Mouse (Mus musculus) layer of hippocampus, postnatal 10 days (tissue): ENCODE results near the gene Hist1h2ac. TPM values are rescaled to one million over a fixed set of nuclear protein-coding genes. Genes with fewer than 3 reads are reported as not detected.

ENCODE experiments used
- DNase-seq, 2 experiments: peaks; one replicate each; pipeline ENCODE4 v3.0.0; 2021; ENCODE audit warnings: low spot score in 2 of 2
- microRNA-seq, 2 experiments: library from miRNA; unstranded; fragments of <30 nt; microRNA quantifications; one replicate each; pipeline ENCODE4 v1.2.0; 2021
- total RNA-seq, 2 experiments: library from RNA; stranded (reverse); gene quantifications; 2 replicates each; pipeline ENCODE4 v1.2.3; 2021

Hist1h2ac gene
- total RNA-seq, 2 experiments from 2014 or later: 2.6 to 3.3 TPM

DNA sequence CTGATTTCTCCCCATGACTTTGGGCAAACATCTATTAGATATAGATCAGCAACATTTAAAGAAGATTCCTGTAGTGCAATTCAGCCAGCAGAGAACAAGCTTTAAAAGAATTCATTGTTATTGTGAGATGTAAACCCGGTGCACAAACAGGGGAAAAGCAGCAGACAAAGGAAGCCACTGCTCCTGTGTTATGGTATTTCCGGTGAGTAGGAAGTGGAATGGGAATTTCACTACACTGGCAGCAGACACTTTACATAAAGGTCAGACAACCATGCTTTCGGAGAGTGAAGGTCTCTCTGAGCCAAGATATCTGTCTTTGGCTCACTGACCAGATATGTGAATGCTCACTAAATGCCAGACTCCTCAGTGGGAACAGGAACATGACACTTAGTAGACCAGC is 21.2 kb downstream of the Hist1h2ac start:
- no peak for DNase-seq

DNA sequence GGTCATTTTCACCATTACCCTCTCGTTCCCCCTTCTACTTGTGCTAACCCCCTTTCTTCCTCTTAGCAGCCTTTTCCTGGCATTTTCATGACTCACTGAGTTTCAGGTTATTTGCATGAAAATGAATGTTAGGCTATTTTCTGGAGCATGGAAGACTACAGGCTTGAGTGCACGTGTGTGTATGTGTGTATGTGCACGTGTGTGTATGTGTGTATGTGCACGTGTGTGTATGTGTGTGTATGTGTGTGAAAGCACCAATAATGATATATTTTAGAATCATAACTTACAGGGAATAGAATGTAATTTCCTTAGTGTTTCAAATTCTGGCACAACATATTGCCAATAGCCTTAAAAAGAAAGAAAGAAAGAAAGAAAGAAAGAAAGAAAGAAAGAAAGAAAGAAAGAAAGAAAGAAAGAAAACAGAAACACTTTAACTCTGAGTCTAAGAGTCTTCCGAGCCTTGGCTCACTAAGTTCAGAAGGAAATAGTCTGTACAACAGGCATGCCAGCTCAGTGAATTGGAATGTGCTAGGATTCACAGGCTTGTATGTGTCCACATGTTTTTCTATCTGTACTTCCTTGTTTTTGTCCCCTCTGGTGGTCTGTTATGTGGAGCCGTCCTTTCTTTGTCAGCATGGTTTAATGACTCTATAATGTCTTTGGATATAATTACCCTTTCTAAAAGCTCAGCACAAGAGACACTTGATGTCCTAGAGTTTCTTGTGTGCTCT is 23.9 kb downstream of the Hist1h2ac start:
- DNase-seq: no peak

Small RNAs within 50 kb of the gene (microRNA-seq; reads per million reads assigned to microRNA genes)
- gene Gm44350: 0 to 0.67 reads per million in 2 experiments

Other genes with a start within 250 kb of the Hist1h2ac start
- gene Btn1a1, start 218.0 kb downstream of the Hist1h2ac start, total RNA-seq: not detected
- under 1 TPM; 0.53 to 0.58 TPM for gene Btn2a2, start 195.1 kb downstream of the Hist1h2ac start, total RNA-seq
- 100 to 1,000 TPM; 280 to 315 TPM for gene Hist1h4h, start 152.9 kb downstream of the Hist1h2ac start, total RNA-seq
- gene Hist1h2af, start 150.0 kb downstream of the Hist1h2ac start, total RNA-seq: 10 to 100 TPM; 45.7 to 51.3 TPM
- 10 to 100 TPM; 19.1 to 19.9 TPM for gene Hist1h3g, start 148.5 kb downstream of the Hist1h2ac start, total RNA-seq
- gene Hist1h2bh, start 140.6 kb downstream of the Hist1h2ac start, total RNA-seq: 1 to 10 TPM; 5.1 TPM
- 10 to 100 TPM; 28.3 to 32.7 TPM for gene Hist1h3f, start 139.9 kb downstream of the Hist1h2ac start, total RNA-seq
- gene Hist1h4f, start 132.3 kb downstream of the Hist1h2ac start, total RNA-seq: 100 to 1,000 TPM; 140 to 182 TPM
- 1 to 10 TPM; 6.4 to 6.6 TPM for gene Hist1h1d, start 130.7 kb downstream of the Hist1h2ac start, total RNA-seq
- 10 to 100 TPM; 77.0 to 85.3 TPM for gene Hist1h3e, start 121.6 kb downstream of the Hist1h2ac start, total RNA-seq
- 10 to 100 TPM; 13.0 to 14.0 TPM for gene Hist1h2ae, start 112.7 kb downstream of the Hist1h2ac start, total RNA-seq
- gene Hist1h2bg, start 112.6 kb downstream of the Hist1h2ac start, total RNA-seq: 100 to 1,000 TPM; 105 to 126 TPM
- gene Hist1h2bf, start 109.8 kb downstream of the Hist1h2ac start, total RNA-seq: 10 to 100 TPM; 44.2 to 62.6 TPM
- 1 to 10 TPM; 5.3 to 5.6 TPM for gene Hist1h2ad, start 109.6 kb downstream of the Hist1h2ac start, total RNA-seq
- gene Hist1h3d, start 108.2 kb downstream of the Hist1h2ac start, total RNA-seq: 10 to 100 TPM; 13.0 to 15.0 TPM
- 100 to 1,000 TPM; 147 to 163 TPM for gene Hist1h4d, start 102.3 kb downstream of the Hist1h2ac start, total RNA-seq
- 1 to 10 TPM; 6.7 to 8.4 TPM for gene Hist1h2be, start 62.8 kb downstream of the Hist1h2ac start, total RNA-seq
- gene Hist1h1e, start 61.4 kb downstream of the Hist1h2ac start, total RNA-seq: 10 to 100 TPM; 69.3 to 81.5 TPM
- 10 to 100 TPM; 27.9 to 28.0 TPM for gene Hist1h2bc, start 251 bp upstream of the Hist1h2ac start, total RNA-seq
- gene Hist1h1t, start 11.9 kb upstream of the Hist1h2ac start, total RNA-seq: not detected
- gene Hist1h4c, start 14.5 kb upstream of the Hist1h2ac start, total RNA-seq: 100 to 1,000 TPM; 102 to 111 TPM
- gene Hfe, start 26.9 kb upstream of the Hist1h2ac start, total RNA-seq: 1 to 10 TPM; 3.4 to 5.9 TPM
- gene Hist1h1c, start 54.9 kb upstream of the Hist1h2ac start, total RNA-seq: 100 to 1,000 TPM in 1 of 2 experiments, 10 to 100 TPM in 1; 87.1 to 106 TPM
- gene Hist1h3c, start 61.7 kb upstream of the Hist1h2ac start, total RNA-seq: 10 to 100 TPM; 23.5 to 26.8 TPM
- 10 to 100 TPM; 38.1 to 45.9 TPM for gene Hist1h2bb, start 62.8 kb upstream of the Hist1h2ac start, total RNA-seq
- 10 to 100 TPM; 65.7 to 68.4 TPM for gene Hist1h2ab, start 67.2 kb upstream of the Hist1h2ac start, total RNA-seq
- gene Hist1h3b, start 68.3 kb upstream of the Hist1h2ac start, total RNA-seq: 10 to 100 TPM; 67.7 to 73.1 TPM
- 10 to 100 TPM; 80.9 to 84.6 TPM for gene Hist1h4b, start 73.1 kb upstream of the Hist1h2ac start, total RNA-seq
- gene Hist1h4a, start 77.3 kb upstream of the Hist1h2ac start, total RNA-seq: 10 to 100 TPM; 71.9 to 72.7 TPM
- 10 to 100 TPM; 68.7 to 70.1 TPM for gene Hist1h3a, start 78.4 kb upstream of the Hist1h2ac start, total RNA-seq
- 10 to 100 TPM; 47.3 to 51.5 TPM for gene Hist1h1a, start 79.7 kb upstream of the Hist1h2ac start, total RNA-seq
- not detected for gene Trim38, start 86.0 kb upstream of the Hist1h2ac start, total RNA-seq
- gene Slc17a2, start 123.0 kb upstream of the Hist1h2ac start, total RNA-seq: not detected
- gene Slc17a3, start 155.5 kb upstream of the Hist1h2ac start, total RNA-seq: not detected
- gene Slc17a1, start 183.8 kb upstream of the Hist1h2ac start, total RNA-seq: not detected
- not detected for gene Slc17a4, start 231.1 kb upstream of the Hist1h2ac start, total RNA-seq